Mouse (Mus musculus) adrenal gland, postnatal 36 days (tissue): ENCODE measurements around the gene Wdr34. TPM values are rescaled to one million over a fixed set of nuclear protein-coding genes. Genes with fewer than 3 reads are reported as not detected.
"Not testable (repeated sequence)": the region's sequence is repeated elsewhere in the genome, so short reads cannot be mapped to it uniquely, and the experiment has no call there.

Source experiments
- DNase-seq, 2 experiments: peaks; one replicate each; pipeline ENCODE4 v3.0.0; 2021; ENCODE audit warnings: mixed read lengths in 1 of 2
- total RNA-seq, 2 experiments: library from RNA; stranded (reverse); gene quantifications; 2 replicates each; pipeline ENCODE4 v1.2.3; 2021

Wdr34 gene
- total RNA-seq, 2 experiments from 2014 or later: 15.8 to 20.9 TPM

DNA sequence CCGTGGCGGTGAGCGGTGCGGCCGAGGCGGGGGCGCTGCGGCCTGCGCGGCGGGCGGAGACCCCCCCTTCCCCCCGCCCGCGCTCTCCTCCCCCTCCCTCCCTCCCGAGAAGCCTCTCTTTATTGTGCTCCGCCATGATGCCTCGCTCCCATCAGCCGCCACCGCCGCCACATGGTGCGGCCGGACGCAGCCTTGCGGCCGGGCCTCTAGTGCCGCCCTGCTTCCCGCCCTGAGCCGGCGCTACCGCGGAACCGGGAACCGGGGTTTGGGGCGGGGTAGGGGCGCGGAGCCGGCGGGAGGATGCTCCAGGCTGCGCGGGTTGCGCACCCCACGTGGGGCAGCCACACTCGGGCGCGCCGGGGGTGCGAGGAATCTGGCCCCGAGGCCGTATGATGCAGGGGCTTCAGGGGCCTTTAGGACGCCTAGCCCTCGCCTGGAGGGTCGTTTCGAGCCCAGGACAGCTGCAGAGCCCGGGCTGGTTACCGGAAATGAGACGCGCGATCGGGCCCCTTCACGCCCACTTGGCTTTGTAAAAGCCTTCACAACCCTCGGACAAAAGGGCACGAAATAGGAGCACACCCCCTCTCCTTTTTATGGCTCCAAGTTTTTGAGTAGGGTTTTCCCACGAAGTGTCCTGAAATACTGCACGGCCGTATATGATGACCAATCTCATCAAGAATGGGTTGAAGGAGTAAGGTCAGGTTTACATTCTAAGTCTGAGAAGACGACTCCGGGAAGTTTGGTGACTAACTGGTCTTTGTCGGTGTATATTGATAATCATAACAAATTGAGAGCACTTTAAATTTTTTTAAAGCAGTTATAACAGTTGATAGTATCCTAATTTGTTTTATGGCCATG lies 18.6 kb upstream of the Wdr34 start:
- peak; percentile 55 to 59 for DNase-seq

DNA sequence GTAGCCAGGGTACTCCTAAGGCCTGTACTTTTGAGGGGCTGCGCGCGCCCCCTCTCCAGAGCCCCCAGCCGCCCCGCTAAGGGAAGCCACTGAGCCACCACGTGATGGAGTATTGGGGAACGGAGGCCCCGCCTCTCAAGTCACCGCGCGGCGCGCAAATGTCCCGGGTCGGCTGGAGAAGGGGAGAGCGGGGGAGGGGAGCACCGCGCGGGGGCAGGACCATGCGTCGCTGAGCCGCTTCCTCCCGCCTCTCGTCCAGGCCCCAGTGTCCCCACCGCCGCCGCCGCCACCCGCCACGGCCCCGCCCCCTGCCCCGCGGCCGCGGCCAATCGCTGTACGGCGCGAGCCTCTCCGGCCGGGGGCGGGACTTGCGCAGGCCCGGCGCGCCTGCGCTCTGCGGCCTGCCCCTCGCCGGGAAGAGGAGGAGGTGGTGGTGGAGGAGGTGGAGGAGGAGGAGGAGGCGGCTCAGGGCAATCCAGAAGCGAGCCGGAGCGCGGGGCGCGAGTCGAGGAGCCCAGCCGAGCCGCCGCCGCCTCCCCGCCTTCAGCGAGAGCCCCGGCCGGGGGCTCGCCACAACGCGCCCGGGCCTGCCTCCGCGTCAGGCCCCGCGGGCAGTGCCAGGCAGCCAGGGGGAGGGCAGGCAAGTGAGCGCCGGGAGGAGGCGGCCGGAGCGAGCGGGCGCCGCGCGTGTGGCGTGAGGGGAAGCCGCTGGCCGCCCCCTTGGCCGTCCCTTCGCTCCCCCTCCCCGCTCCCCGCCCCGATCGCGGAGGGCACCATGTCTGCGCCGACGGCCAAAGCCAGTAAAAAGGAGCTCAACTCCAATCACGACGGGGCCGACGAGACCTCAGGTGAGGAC lies 17.6 kb upstream of the Wdr34 start:
- peak; percentile 98 to 99 for DNase-seq

DNA sequence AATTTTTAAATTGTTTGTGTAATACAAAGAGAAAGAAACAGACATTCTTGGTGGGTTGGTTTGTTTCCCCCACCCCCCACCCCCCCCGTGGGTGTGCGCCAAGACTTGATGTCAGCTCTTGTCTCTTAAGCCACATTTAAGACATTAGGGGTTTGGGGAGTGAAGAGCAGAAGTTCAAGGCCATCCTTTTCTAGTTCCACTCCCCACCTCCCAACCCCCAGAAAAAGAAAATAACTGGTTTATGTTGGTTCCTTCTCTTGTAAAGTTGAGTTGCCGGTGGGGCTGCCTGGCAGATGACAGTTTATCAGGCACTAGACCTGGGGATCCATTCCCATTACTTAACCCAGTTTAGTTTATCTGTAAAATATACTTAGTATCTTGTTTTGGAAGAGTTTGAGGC lies 15.6 kb upstream of the Wdr34 start:
- DNase-seq: no peak

DNA sequence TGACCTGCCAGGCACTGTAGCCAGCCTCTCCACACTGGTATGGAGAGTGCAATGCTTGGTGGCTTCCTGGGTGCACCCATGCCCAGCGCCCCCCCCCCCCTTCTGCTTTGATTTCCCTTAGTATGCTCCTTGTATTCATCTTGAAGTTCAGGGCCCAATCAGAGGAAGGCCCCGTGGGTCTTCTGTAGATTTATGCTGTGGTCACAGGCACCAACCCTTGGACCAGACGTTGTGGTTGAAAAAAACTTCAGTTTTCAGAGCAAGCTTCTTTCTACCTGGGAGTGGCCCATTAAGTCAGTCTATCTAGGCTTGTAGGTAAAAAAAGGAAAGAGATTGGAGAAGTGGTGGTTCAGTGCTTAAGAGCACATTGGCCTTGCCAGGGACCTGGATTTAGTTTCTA lies 15.1 kb upstream of the Wdr34 start:
- DNase-seq: no peak

DNA sequence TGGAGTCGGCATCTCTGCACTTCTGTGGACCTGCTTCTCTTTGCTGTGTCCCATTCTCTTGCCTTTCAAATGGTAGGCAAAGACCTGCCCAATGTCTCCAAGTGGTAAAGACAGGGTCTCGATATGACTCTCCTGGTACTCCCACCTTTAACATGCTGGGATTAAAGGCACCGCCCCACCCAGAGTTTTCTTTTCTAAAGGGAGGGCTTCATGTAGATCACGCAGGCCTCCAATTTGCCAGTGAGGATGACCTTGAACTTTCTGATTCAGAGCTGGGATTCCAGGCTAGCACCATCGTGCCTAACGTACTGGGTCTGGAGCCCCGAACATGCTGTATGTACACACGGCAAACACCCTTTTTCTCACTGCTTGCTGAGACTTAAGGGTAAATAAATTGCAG lies 14.6 kb upstream of the Wdr34 start:
- peak; percentile 69 to 74 for DNase-seq

DNA sequence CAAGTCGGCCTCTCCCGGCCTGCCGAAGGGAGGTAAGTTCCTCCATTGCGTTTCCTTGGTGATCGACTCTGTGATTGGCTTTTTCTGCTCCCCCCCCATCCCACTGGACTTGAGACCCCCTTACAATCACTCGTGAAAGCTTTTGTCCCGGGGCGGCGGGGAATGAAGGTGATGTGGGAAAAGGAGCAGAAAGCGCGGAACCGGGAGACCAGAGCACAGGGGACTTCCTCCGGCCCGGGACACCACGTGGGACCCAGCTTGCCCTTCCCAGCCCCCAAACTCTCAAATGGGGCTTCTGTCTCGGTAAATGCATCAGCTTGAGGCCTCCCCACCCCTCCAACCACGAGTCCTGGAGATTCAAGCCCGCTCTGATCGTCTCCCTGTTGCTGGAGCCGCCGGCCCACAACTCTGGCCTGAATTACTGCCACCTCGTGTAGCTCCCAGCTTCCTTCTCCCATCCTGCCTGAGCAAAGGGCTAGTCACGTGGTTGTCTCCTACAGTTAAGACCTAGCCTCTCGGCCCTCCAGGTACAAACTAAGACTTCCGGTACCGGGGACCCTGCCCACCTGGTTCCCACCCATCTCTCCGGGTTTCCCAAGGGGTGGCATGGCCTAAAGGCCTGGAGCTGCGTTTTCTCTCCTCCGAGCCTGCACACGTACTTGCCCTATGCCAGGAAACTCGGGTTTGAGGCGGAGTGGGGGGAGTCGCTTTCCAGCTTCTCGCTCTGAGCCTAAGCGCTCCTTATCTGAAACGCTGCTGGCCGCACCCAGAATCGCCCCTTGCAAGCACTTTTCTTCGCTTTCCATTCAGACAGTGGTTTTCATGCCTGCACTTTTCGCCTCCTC lies 13.8 kb upstream of the Wdr34 start:
- DNase-seq: peak; percentile 66 to 78

DNA sequence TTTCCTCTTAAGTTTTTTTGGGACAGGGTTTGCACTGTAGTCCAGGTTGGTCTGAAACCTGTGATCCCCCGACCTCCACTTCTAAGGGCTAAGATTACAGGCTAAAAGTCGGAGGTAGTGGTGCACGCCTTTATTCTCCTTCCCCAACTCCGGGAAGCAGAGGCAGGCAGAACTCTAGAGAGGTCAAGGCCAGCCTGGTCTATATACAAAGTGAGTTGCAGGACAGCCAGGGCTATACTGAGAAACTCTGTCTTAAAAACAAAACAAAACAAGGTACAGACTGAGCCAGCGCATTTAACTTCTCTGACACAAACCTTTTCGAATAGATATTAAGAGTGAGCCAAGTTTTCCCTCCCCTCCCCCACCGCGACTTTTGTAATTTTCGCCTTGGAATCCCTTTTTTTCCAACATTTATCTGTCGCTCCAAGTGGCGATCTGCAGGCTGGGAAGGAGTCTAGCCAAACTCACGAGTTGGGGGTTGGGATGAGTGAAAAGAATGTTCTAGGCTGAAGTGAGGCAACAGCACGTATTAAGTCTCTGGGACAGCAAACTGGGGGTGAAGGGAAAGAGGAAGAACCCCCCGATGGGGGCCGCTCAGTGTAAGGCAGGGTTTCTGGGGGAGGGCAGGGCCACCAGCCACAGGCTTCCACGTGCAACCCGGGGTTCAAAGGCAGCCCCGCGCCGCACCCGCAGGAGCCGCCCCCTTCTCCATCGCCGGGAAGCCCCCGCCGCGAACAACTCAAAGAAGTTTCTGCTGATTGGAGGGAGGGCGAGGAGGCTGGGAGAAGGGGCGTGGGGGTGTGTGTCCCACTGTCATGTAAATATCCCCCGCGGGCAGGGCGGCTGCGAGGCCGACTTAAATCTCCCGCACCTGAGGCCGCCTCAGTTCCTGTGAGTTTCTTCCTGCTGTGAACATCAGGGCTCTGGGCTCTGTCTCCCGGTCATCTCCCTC lies 12.8 kb upstream of the Wdr34 start:
- peak; percentile 56 to 69 for DNase-seq

DNA sequence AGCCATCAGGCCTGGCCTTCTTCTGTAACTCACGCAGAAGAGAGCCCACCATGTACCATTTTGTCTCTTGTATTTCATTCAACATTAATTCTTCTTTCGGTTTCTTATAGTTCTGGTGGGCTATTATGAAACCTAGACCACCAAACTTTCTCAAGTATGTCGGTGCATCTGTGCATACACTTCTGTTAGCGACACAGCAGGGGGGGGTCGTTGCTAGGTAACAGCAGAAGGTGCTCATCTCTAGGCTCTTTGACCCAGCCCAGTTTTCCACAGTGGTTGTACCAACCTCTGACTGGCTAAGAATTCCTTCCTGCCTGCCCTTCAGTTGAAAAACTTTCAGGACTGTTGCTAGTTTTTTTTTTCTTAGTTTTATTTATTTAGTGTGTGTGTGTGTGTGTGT lies 9.7 kb upstream of the Wdr34 start:
- DNase-seq: no peak

DNA sequence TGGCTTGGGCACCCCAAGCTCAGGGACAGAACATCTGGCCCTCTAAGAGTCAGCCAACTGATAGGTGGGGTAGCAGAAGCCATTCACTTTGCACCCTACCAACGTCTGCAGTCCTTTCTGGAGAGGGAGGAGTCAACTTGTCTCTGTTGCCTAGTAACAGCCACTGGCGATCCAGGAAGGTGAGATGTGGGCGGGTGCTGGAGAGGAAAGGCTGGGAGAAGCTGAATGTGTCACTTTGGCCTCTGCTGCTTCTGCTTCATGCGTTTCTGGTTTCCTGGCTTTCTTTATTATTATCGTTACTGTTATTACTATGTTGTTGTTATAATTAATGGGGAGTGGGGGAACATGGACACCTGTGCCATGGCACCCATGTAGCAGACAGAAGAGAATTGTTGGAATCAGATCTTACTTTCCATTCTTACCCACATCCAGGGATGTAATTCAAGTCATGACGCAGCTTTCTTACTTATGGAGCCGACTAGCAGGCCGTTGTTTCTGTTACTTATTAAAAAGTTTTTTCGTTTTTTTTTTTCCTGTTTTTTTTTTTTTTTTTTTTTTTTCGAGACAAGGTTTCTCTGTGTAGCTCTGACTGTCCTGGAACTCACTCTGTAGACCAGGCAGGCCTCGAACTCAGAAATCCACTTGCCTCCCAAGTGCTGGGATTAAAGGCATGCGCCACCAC lies 8.7 kb upstream of the Wdr34 start, which contains the start of gene Set:
Gene Set (plus strand): TSS at position 156 of the 682 bp plus-strand sequence.
- peak; percentile 72 to 75 for DNase-seq

DNA sequence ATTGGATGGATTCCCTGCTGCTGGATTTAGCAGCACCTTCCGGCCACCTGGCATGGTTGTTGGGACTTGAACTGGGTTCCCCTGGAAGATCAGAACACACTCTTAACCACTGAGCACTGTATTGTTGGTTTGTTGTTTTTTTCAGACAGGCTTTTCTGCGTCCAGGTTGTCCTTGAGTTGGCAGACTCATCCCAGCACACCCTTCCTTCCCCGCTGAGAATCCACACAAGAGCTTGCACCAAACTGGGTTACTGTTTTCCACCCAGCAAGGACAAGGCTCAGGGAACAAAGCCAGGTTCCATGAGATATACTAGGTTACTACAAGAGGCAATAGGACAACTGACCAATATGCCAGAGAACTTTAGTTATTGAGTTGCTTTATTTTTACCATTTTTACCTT lies 8.1 kb upstream of the Wdr34 start:
- DNase-seq: peak; percentile 52 to 66

DNA sequence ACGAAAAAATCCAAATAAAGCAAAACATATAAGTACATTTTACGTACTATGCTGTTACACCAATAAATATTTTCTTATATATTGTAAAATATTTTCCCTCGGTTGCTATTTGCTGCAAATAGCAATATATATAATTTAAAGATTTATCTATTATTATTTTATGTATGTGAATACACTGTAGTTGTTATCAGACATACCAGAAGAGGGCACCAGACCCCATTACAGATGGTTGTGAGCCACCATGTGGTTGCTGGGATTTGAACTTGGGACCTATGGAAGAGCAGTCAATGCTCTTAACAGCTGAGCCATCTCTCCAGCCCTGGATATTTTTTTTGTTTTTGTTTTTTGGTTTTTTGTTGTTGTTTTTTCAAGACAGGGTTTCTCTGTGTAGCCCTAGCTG lies 6.6 kb upstream of the Wdr34 start:
- not testable (repeated sequence) for DNase-seq

DNA sequence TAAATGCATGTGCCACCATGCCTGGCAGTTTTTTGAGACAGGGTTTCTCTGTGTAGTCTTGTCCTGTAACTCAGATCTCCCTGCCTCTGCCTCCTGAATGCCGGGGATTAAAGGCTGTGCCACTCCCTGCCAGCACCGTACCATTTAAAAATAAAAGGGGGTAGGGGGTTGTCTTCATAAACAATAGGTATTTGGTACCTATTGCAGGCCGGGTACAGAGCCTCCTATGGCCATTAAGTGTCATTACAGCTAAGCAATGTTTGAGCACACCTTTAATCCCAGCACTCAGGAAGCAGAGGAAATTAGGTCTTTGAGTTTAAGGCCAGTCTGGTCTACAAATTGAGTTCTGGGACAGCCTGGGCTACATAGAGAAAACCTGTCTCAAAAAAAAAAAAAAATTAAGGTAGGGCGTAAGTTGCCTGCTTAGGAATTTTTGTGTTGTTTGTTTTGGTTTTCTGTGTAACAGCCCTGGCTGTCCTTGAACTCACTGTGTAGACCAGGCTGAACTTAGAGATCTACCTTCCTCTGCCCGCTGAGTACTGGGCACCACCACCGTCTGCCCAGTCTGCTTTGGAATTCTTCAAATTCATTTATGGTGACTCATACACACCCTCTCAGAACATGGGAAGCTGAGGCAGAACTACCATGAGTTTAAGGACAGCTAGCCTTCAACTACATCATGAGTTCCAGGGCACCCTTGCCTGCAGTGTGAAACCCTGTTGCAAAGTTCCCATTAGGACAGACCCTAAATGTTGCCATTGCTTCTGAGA lies 3.5 kb upstream of the Wdr34 start:
- no peak for DNase-seq

DNA sequence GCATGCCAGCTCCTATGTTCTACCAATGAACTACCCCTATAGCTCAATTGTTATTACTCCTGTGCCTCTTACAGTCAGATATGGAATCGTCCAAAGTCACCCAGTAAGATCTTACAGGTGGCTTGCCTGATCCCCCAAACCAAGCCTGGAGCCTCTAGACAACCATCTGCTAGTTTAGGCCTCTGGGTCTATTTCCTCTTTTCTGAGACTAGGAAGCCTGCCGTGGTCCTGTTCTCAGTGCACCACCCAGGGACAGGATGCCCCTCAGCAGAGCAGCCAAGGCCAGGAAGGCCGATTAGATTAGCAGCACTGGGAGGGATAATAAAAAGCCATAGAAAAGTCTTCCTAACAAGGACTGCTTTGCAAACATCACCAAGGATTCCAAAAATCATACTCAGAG lies 1.1 kb upstream of the Wdr34 start:
- DNase-seq: no peak

DNA sequence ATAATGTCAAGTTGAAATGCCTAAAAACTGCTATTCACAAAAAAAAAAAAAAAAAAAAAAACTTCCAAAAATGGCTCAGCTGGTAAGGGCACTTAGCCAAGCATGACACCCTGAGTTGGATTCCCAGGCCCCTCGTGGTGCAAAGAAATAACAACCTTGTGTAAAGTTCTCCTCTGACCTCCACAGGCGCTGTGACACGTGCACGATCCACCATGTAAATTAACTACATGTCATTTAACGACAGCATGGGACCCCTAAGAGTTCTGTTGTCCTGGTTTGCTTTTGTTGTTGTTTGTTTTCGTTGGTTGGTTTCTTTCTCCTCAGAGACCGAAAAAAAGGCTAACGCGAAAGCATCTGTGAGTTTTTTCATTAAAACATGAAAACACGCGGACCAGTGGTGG lies 580 bp downstream of the Wdr34 start:
- no peak for DNase-seq

DNA sequence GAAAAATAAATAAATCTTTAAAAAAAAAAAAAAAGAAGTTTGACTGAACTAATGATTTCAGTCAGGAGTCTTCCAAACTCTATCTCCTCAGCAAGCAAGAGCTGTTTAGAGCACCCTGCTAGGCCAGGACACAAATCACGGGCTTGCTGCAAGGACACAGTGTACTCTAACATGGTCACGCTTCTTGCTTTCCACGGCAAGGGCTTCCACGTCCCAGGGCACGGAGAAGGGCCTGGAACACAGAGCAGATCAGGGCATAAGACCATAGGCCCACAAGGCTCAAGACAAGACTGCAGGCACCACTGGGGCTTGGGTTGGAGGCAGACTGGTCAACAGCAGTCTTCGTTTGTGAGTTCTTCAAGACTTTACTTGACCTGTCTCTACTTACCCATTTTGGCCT lies 1.6 kb downstream of the Wdr34 start:
- no peak for DNase-seq

DNA sequence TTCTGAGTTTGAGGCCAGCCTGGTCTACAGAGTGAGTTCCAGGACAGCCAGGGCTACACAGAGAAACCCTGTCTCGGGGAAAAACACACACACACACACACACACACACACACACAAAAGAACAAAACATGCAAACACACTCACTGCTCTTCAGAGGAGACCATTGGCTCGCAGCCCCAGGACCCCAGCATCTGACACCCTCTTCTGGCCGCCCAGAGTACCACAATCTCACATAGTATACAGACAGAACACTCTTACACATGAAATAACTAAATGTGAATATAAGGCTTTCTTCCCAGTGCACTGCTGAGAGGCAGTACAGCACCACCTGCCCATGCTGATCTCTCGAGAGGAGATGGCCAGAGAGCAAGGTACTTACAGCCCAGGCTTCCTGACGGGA lies 4.1 kb downstream of the Wdr34 start:
- no peak for DNase-seq

DNA sequence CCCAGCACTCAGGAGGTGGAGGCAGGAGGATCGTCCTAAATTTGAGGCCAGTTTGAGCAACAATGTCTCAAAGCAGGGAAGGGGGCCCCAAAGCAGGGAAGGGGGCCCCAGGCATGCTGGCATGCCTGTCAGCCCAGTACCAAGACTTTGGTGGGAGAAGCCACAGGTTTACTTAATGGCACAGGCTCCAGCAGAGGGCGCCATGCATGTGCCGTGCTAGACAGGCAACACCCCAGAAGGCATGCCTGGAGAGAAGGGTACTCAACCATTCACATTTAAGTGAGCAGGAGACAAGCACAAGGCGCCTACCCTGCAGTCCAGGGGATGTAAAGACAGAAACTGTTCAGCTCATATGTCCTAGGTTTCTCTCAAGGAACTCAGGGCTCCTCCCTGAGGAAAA lies 6.2 kb downstream of the Wdr34 start:
- peak; percentile 88 to 91 for DNase-seq

DNA sequence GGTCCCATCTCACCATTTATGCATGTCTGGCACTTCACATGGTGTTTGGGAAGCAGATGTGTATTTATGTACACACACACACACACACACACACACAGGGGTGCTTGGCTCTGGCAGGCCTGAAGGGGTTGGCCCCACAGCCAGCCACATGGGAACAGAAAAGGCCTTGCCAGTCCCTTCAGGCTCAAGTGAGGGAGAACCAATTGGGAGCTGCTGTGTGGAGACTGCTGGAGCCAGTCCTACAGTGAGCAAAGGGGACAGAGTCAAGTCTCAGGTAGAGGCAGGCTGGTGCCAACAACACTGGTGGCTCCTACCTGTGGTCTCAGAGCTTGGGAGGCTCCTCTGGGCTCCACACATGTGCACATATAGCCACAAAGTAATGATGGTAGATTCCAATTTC lies 9.0 kb downstream of the Wdr34 start:
- DNase-seq: no peak

DNA sequence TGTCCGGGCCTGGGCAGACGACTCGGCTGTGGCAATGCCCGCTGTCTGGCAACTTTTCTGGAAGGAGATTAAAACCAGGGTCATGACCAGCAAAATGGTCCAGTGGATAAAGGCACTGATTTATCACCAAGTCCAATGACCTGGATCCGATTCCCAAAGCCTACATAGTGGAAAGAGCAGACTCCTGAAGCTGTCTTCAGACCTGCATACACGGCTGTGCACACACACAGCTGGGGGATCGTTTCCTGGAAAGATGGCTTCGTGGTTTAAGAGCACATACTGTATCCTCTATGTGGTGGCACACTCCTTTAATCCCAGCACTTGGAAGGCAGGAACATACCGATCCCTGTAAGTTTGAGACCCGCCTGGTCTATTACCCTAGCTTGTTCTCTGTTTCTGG lies 10.3 kb downstream of the Wdr34 start:
- DNase-seq: no peak

DNA sequence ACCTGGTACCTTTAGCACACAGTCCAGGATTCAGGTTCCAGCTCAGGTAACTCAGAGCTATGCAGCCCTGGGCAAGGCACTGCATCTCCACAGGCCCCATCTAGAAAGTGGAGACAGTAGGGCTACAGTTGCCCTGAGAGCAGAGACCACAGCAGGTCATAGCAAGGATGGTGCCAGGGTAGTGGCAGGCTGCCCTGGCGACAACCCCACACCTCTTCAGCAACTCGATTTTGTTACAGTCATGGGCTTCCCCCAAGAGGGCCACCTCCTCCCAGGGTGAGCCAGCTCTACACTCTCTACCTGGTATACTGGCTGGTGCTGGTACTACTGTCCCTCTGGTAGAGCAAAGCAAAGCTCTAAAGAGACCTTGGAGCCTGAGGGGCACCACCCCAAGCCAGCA lies 10.9 kb downstream of the Wdr34 start:
- no peak for DNase-seq
